Mouse (Mus musculus): ENCODE results near the gene Tmtc2. TPM values are rescaled to one million over a fixed set of nuclear protein-coding genes. Genes with fewer than 3 reads are reported as not detected.

Tmtc2 gene
- polyA plus RNA-seq, 1 experiment from 2014 or later: 4.9 TPM

- H3K27ac ChIP-seq (ENCODE audit: low read depth, low read length): no peak overlapping the region
- ATAC-seq: no peak
- no peak overlapping the region for H3K4me3 ChIP-seq (ENCODE audit: low read depth, low read length)
- no peaks in the 10 kb centered on the region for H3K36me3 ChIP-seq (ENCODE audit: control insufficient read depth, insufficient read depth)
- H3K9me3 ChIP-seq (ENCODE audit: control insufficient read depth): no peaks in the 10 kb centered on the region
- no peak for TF ChIP-seq CTCF (IDR thresholded peaks at IDR 0.05; ENCODE audit: low read depth)
- no peaks in the 10 kb centered on the region for H3K27me3 ChIP-seq (replicated peaks; ENCODE audit: control insufficient read depth, insufficient read depth, low read length)
- no peak overlapping the region for H3K9ac ChIP-seq (ENCODE audit: low read depth, low read length)
- H3K4me2 ChIP-seq (replicated peaks; ENCODE audit: low read depth): no peak overlapping the region
- no peaks in the 10 kb centered on the region for H3K4me1 ChIP-seq (replicated peaks; ENCODE audit: control insufficient read depth, insufficient read depth, low read length)
- 73% methylated on average over 2 of the region's 2 CpGs for WGBS
These were observed 373.6 kb downstream of the Tmtc2 start for GRCm38 (mm10) chr10:105200678-105201077.

DNA sequence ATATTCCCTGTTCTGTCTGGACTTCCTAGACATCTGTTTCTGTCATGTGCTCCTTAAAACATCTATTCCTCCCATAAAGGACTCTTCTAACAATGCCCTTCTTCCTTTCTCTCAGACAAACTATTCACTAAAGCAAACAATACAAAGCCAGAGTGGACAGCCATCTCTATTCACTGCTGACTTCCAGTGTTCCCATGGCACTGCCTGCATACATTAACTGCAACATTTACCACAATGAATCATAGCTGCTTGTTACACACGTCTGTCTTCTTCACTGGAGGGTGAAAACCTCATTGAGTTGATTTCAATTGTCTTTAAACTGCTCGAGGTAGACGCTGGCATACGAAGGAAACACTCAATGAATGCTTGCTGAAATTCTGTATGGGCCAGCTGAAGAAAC is 374.2 kb downstream of the Tmtc2 start:
- Histone ChIP-seq H3K4me1 (replicated peaks; ENCODE audit: control insufficient read depth, insufficient read depth, low read length) (no peaks in the 10 kb centered on the region), H3K4me3 (ENCODE audit: low read depth, low read length) (no peak overlapping the region), H3K9me3 (ENCODE audit: control insufficient read depth) (no peaks in the 10 kb centered on the region), H3K36me3 (ENCODE audit: control insufficient read depth, insufficient read depth) (no peaks in the 10 kb centered on the region), H3K27ac (ENCODE audit: low read depth, low read length) (no peak overlapping the region), H3K9ac (ENCODE audit: low read depth, low read length) (no peak overlapping the region), H3K4me2 (replicated peaks; ENCODE audit: low read depth) (no peak overlapping the region), H3K27me3 (replicated peaks; ENCODE audit: control insufficient read depth, insufficient read depth, low read length) (no peaks in the 10 kb centered on the region)
- no peak for ATAC-seq
- WGBS: 63% methylated on average over 4 of the region's 4 CpGs
- no peak for TF ChIP-seq CTCF (IDR thresholded peaks at IDR 0.05; ENCODE audit: low read depth)

DNA sequence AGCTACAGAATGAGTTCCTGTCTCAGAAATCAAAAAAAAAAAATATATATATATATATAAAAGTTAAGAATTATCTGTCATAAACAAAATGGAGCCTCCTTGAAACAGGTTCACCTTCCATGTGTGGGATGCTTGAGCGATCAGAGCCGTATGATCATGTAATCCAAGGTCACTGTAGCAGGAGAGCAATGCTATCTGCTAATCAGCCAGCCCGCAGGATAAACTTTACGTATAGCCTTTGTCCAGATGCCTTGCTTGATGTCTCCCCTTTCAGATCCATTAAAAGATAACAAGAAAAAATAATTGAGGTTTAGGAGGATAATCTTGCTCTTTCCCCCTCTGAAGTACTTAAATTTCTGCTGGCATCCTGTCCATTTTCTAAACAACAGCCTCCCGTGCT is 374.7 kb downstream of the Tmtc2 start:
- H3K9ac ChIP-seq (ENCODE audit: low read depth, low read length): no peak overlapping the region
- no peaks in the 10 kb centered on the region for H3K9me3 ChIP-seq (ENCODE audit: control insufficient read depth)
- H3K4me1 ChIP-seq (replicated peaks; ENCODE audit: control insufficient read depth, insufficient read depth, low read length): no peaks in the 10 kb centered on the region
- TF ChIP-seq CTCF (IDR thresholded peaks at IDR 0.05; ENCODE audit: low read depth): no peak
- no peak overlapping the region for H3K27ac ChIP-seq (ENCODE audit: low read depth, low read length)
- H3K4me3 ChIP-seq (ENCODE audit: low read depth, low read length): no peak overlapping the region
- H3K4me2 ChIP-seq (replicated peaks; ENCODE audit: low read depth): no peak overlapping the region
- 86% methylated on average over 5 of the region's 5 CpGs for WGBS
- no peaks in the 10 kb centered on the region for H3K36me3 ChIP-seq (ENCODE audit: control insufficient read depth, insufficient read depth)
- H3K27me3 ChIP-seq (replicated peaks; ENCODE audit: control insufficient read depth, insufficient read depth, low read length): no peaks in the 10 kb centered on the region
- ATAC-seq: no peak

DNA sequence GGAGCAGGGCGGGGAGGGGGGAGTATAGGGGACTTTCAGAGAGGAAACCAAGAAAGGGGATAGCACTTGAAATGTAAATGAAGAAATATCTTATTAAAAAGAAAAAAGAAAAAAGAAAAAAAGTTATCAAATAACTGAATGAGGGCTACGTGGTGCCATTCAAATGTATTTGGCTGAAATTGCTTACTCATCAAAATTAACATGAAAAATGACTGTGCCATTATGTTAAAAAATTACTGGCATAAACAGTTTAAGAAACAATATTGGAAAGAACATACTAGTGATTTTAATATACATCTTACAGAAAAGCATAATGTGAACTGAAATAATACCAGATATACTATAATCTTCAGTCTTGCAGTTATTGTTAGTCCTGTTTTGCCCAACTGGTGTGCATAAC is 378.9 kb downstream of the Tmtc2 start:
- no peak for ATAC-seq
- Histone ChIP-seq H3K4me2 (replicated peaks; ENCODE audit: low read depth) (no peak overlapping the region), H3K4me3 (ENCODE audit: low read depth, low read length) (no peak overlapping the region), H3K27me3 (replicated peaks; ENCODE audit: control insufficient read depth, insufficient read depth, low read length) (no peaks in the 10 kb centered on the region), H3K4me1 (replicated peaks; ENCODE audit: control insufficient read depth, insufficient read depth, low read length) (no peaks in the 10 kb centered on the region), H3K9me3 (ENCODE audit: control insufficient read depth) (no peaks in the 10 kb centered on the region), H3K9ac (ENCODE audit: low read depth, low read length) (no peak overlapping the region), H3K27ac (ENCODE audit: low read depth, low read length) (no peak overlapping the region), H3K36me3 (ENCODE audit: control insufficient read depth, insufficient read depth) (no peaks in the 10 kb centered on the region)
- WGBS: 85% methylated on average over 2 of the region's 2 CpGs
- TF ChIP-seq CTCF (IDR thresholded peaks at IDR 0.05; ENCODE audit: low read depth): no peak

GRCm38 (mm10) chr10:105193756-105194460 is 380.3 kb downstream of the Tmtc2 start:
- no peak overlapping the region for H3K9ac ChIP-seq (ENCODE audit: low read depth, low read length)
- WGBS: 78% methylated on average over 4 of the region's 4 CpGs
- no peaks in the 10 kb centered on the region for H3K27me3 ChIP-seq (replicated peaks; ENCODE audit: control insufficient read depth, insufficient read depth, low read length)
- H3K4me3 ChIP-seq (ENCODE audit: low read depth, low read length): no peak overlapping the region
- H3K4me1 ChIP-seq (replicated peaks; ENCODE audit: control insufficient read depth, insufficient read depth, low read length): peaks cover 4% of the 10 kb centered on the region; the same call in 1 of the 2 replicates
- no peak for TF ChIP-seq CTCF (IDR thresholded peaks at IDR 0.05; ENCODE audit: low read depth)
- H3K9me3 ChIP-seq (ENCODE audit: control insufficient read depth): no peaks in the 10 kb centered on the region
- H3K4me2 ChIP-seq (replicated peaks; ENCODE audit: low read depth): no peak overlapping the region
- ATAC-seq: no peak
- H3K36me3 ChIP-seq (ENCODE audit: control insufficient read depth, insufficient read depth): no peaks in the 10 kb centered on the region
- H3K27ac ChIP-seq (ENCODE audit: low read depth, low read length): no peak overlapping the region

- Histone ChIP-seq H3K4me2 (replicated peaks; ENCODE audit: low read depth) (no peak overlapping the region), H3K27me3 (replicated peaks; ENCODE audit: control insufficient read depth, insufficient read depth, low read length) (no peaks in the 10 kb centered on the region), H3K36me3 (ENCODE audit: control insufficient read depth, insufficient read depth) (no peaks in the 10 kb centered on the region), H3K9me3 (ENCODE audit: control insufficient read depth) (no peaks in the 10 kb centered on the region), H3K27ac (ENCODE audit: low read depth, low read length) (no peak overlapping the region), H3K4me1 (replicated peaks; ENCODE audit: control insufficient read depth, insufficient read depth, low read length) (peaks cover 4% of the 10 kb centered on the region; the same call in 1 of the 2 replicates), H3K9ac (ENCODE audit: low read depth, low read length) (no peak overlapping the region), H3K4me3 (ENCODE audit: low read depth, low read length) (no peak overlapping the region)
- TF ChIP-seq CTCF (IDR thresholded peaks at IDR 0.05; ENCODE audit: low read depth): no peak
- 94% methylated on average over 2 of the region's 2 CpGs for WGBS
- no peak for ATAC-seq
These were observed 382.2 kb downstream of the Tmtc2 start for GRCm38 (mm10) chr10:105192071-105192470.

All from intestine, postnatal 0 days (tissue).